In genomic region chr2:154713083-154713482, GRCm38 (mm10) we compare ENCODE assay signal across 12 mouse cellular contexts. TPM values are rescaled to one million over a fixed set of nuclear protein-coding genes. Genes with fewer than 3 reads are reported as not detected.
DNase-seq lines count a peak whose midpoint lies in the region; ATAC-seq and TF ChIP-seq lines count a peak whose summit lies in the region.
"Had no signal": no experiment of that assay in that cellular context is flagged by ENCODE, and none has a peak within 500 bp of the region (broad histone marks: within the 10 kb centered on the region; RNA-seq: fewer than 3 reads in every experiment).

No protein-coding gene starts in this region.

- TF ChIP-seq EP300 in stomach, postnatal 0 days (optimal IDR thresholded peaks at IDR 0.05) = no peak

- no peaks in the 10 kb centered on the region for H3K27me3 ChIP-seq in hindbrain, postnatal 0 days (ENCODE audit: insufficient read depth, low read length)
- no peaks in the 10 kb centered on the region for H3K27me3 ChIP-seq in hindbrain, embryonic 16.5 days (replicated peaks; ENCODE audit: control insufficient read depth, insufficient read depth, low read length)
- H3K27me3 ChIP-seq in testis, adult 2 months (ENCODE audit: control insufficient read depth, insufficient read depth, low read length) = no peaks in the 10 kb centered on the region
- no peaks in the 10 kb centered on the region for H3K27me3 ChIP-seq in stomach, postnatal 0 days (ENCODE audit: control insufficient read depth, insufficient read depth, low read length)
- H3K27me3 ChIP-seq: hindbrain, embryonic 12.5 days had no signal

- no peak overlapping the region for H3K4me2 ChIP-seq in hindbrain, postnatal 0 days (ENCODE audit: low read depth, low read length)
- no peak overlapping the region for H3K4me2 ChIP-seq in hindbrain, embryonic 16.5 days (ENCODE audit: low read length)
- no peak overlapping the region for H3K4me2 ChIP-seq in stomach, postnatal 0 days (replicated peaks; ENCODE audit: low read depth)
- H3K4me2 ChIP-seq: hindbrain, embryonic 12.5 days had no signal

- H3K36me3 ChIP-seq in hindbrain, postnatal 0 days (ENCODE audit: insufficient read depth, low read length) = no peaks in the 10 kb centered on the region
- H3K36me3 ChIP-seq in hindbrain, embryonic 16.5 days (ENCODE audit: control insufficient read depth, insufficient read depth, low read length) = no peaks in the 10 kb centered on the region
- H3K36me3 ChIP-seq in testis, adult 2 months (ENCODE audit: control insufficient read depth, insufficient read depth, low read length) = no peaks in the 10 kb centered on the region
- H3K36me3 ChIP-seq in stomach, postnatal 0 days (ENCODE audit: control insufficient read depth, insufficient read depth, low read length) = no peaks in the 10 kb centered on the region
- H3K36me3 ChIP-seq: hindbrain, embryonic 12.5 days; limb, embryonic 10.5 days had no signal

- DNase-seq in hindbrain, postnatal 0 days (ENCODE audit: low spot score) = no peak
- DNase-seq in testis, postnatal 10 days (ENCODE audit: low spot score) = no peak
- peak; percentile 51 for DNase-seq in brain, adult 2 months (ENCODE audit: low read depth, low spot score)
- no peak for DNase-seq in stomach, postnatal 0 days (ENCODE audit: low spot score)
- DNase-seq in adrenal gland, postnatal 10 days = no peak
- no peak for DNase-seq in layer of hippocampus, adult 9-11 months
- DNase-seq: right cerebral cortex, postnatal 4 days had no signal

- no peak overlapping the region for H3K4me3 ChIP-seq in hindbrain, postnatal 0 days (ENCODE audit: low read length)
- no peak overlapping the region for H3K4me3 ChIP-seq in hindbrain, embryonic 16.5 days (ENCODE audit: low read length)
- H3K4me3 ChIP-seq in testis, adult 2 months (ENCODE audit: control insufficient read depth, low read depth, low read length) = no peak overlapping the region
- no peak overlapping the region for H3K4me3 ChIP-seq in stomach, postnatal 0 days (ENCODE audit: low read depth, low read length)
- H3K4me3 ChIP-seq: hindbrain, embryonic 12.5 days; limb, embryonic 10.5 days had no signal

- no peaks in the 10 kb centered on the region for H3K9me3 ChIP-seq in hindbrain, postnatal 0 days (ENCODE audit: low read length)
- no peaks in the 10 kb centered on the region for H3K9me3 ChIP-seq in hindbrain, embryonic 16.5 days (ENCODE audit: control insufficient read depth, low read length)
- no peaks in the 10 kb centered on the region for H3K9me3 ChIP-seq in stomach, postnatal 0 days (ENCODE audit: control insufficient read depth, low read length)
- H3K9me3 ChIP-seq: hindbrain, embryonic 12.5 days; limb, embryonic 10.5 days had no signal

- no peak for TF ChIP-seq POLR2A in testis, adult 2 months (IDR thresholded peaks at IDR 0.05; ENCODE audit: control insufficient read depth, low read depth, low read length)

- 43% methylated on average over 6 of the region's 6 CpGs for WGBS in hindbrain, postnatal 0 days
- 49% methylated on average over 6 of the region's 6 CpGs for WGBS in hindbrain, embryonic 16.5 days
- 57% methylated on average over 4 of the region's 6 CpGs for WGBS in stomach, postnatal 0 days

- no peak overlapping the region for H3K9ac ChIP-seq in hindbrain, postnatal 0 days (replicated peaks; ENCODE audit: low read length)
- no peak overlapping the region for H3K9ac ChIP-seq in hindbrain, embryonic 16.5 days (ENCODE audit: low read depth, low read length)
- H3K9ac ChIP-seq in stomach, postnatal 0 days (ENCODE audit: low read length) = no peak overlapping the region
- H3K9ac ChIP-seq: hindbrain, embryonic 12.5 days had no signal

- no peaks in the 10 kb centered on the region for H3K4me1 ChIP-seq in hindbrain, postnatal 0 days (ENCODE audit: insufficient read depth, low read length)
- H3K4me1 ChIP-seq in hindbrain, embryonic 16.5 days (ENCODE audit: control insufficient read depth, insufficient read depth, low read depth, low read length) = no peaks in the 10 kb centered on the region; the same call in 1 of the 2 replicates
- peaks cover 9% of the 10 kb centered on the region for H3K4me1 ChIP-seq in testis, adult 2 months (ENCODE audit: control insufficient read depth, insufficient read depth, low read length)
- H3K4me1 ChIP-seq in stomach, postnatal 0 days (replicated peaks; ENCODE audit: control insufficient read depth, insufficient read depth) = no peaks in the 10 kb centered on the region

- no peak for ATAC-seq in hindbrain, postnatal 0 days
- no peak for ATAC-seq in hindbrain, embryonic 16.5 days
- no peak for ATAC-seq in stomach, postnatal 0 days (ENCODE audit: low FRiP score, low TSS enrichment)

- peak; percentile 74 for TF ChIP-seq CTCF in hindbrain, postnatal 0 days (IDR thresholded peaks at IDR 0.05; ENCODE audit: low read depth)
- TF ChIP-seq CTCF in testis, adult 2 months (IDR thresholded peaks at IDR 0.05; ENCODE audit: control insufficient read depth, insufficient read depth, insufficient replicate concordance, low read depth, low read length) = peak; percentile 34; the same call in 1 of the 2 replicates
- TF ChIP-seq CTCF in stomach, postnatal 0 days (IDR thresholded peaks at IDR 0.05; ENCODE audit: low read depth) = peak; percentile 79

- H3K27ac ChIP-seq in hindbrain, postnatal 0 days = no peak overlapping the region
- no peak overlapping the region for H3K27ac ChIP-seq in hindbrain, embryonic 16.5 days (ENCODE audit: low read depth, low read length)
- H3K27ac ChIP-seq in testis, adult 2 months (ENCODE audit: control insufficient read depth, insufficient read depth, low read depth, low read length) = no peak overlapping the region
- H3K27ac ChIP-seq in stomach, postnatal 0 days (replicated peaks) = no peak overlapping the region
- H3K27ac ChIP-seq: hindbrain, embryonic 12.5 days had no signal

RNA-seq across cellular contexts. Expression of gene Gm14214, which starts 56.7 kb away (rescaled TPM):
- not detected in 2 replicates for total RNA-seq in hindbrain, postnatal 0 days (2014; rRNA removed)
- not detected in 2 replicates for polyA plus RNA-seq in hindbrain, postnatal 0 days (2015; fragmentation: Nextera tagmentation; extraction: Ambion mirVana)
- not detected in 2 replicates for polyA plus RNA-seq in hindbrain, embryonic 16.5 days (2015; fragmentation: Nextera tagmentation; extraction: Ambion mirVana)
- polyA plus RNA-seq in testis, adult 2 months (2012; rRNA removed) = not detected in 2 replicates
- polyA plus RNA-seq in stomach, postnatal 0 days (2015; fragmentation: Nextera tagmentation; extraction: Ambion mirVana) = not detected in 2 replicates
- total RNA-seq in adrenal gland, postnatal 10 days (2021) = not detected
- total RNA-seq: adrenal gland, postnatal 36 days had no signal
- polyA plus RNA-seq: hindbrain, embryonic 12.5 days; limb, embryonic 10.5 days had no signal
